Mouse (Mus musculus): ENCODE results near the gene Fbxo44. TPM values are rescaled to one million over a fixed set of nuclear protein-coding genes. Genes with fewer than 3 reads are reported as not detected.

Fbxo44 gene
- polyA plus RNA-seq, 1 experiment: 2.1 TPM

DNA sequence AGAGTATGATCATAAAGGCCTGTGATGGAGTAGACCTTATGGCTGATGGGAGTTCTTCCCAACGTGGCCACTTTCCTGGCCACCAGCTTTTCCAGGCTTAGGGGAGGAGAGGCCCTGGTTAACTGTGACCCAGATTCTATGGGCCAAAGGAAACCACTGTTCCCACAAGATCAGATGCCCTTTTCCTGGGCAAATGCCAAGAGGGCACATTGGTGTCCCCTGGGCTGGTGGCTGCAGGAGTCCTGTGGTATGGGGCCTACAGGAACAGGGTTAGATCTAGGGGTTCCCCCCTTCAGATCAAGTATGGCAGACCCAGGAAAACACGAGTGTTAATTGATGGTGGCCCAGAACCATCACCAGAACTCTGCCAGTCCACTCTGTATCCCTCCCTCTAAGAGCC is 12.6 kb downstream of the Fbxo44 start:
- Histone ChIP-seq H3K79me3 (ENCODE audit: low read depth) (no peaks in the 10 kb centered on the region), H3K79me2 (ENCODE audit: control insufficient read depth, insufficient read depth) (no peaks in the 10 kb centered on the region), H3K4me3 (ENCODE audit: insufficient read depth, poor library complexity, severe bottlenecking) (no peak overlapping the region), H3K36me3 (ENCODE audit: control insufficient read depth, insufficient read depth) (peaks cover 12% of the 10 kb centered on the region), H3ac (ENCODE audit: control insufficient read depth, insufficient read length, low read depth) (no peak overlapping the region), H3K27me3 (ENCODE audit: control insufficient read depth, insufficient read depth, insufficient read length) (no peaks in the 10 kb centered on the region)
- no peak for TF ChIP-seq FOSL1 (IDR thresholded peaks at IDR 0.05; ENCODE audit: insufficient read depth, low read length, poor library complexity, severe bottlenecking)
- TF ChIP-seq USF1 (IDR thresholded peaks at IDR 0.05; ENCODE audit: low read depth): no peak
- no peak for TF ChIP-seq MYOG (IDR thresholded peaks at IDR 0.05; ENCODE audit: control insufficient read depth, extremely low read depth, insufficient read length)
- no peak for TF ChIP-seq CEBPB (IDR thresholded peaks at IDR 0.05; ENCODE audit: low read depth)
- no peak for TF ChIP-seq CTCF (IDR thresholded peaks at IDR 0.05; ENCODE audit: control insufficient read depth, insufficient read depth, insufficient read length)
- no peak for TF ChIP-seq MAX (IDR thresholded peaks at IDR 0.05)
- no peak for TF ChIP-seq MYOD1 (IDR thresholded peaks at IDR 0.05; ENCODE audit: control insufficient read depth, insufficient read length, low read depth)

DNA sequence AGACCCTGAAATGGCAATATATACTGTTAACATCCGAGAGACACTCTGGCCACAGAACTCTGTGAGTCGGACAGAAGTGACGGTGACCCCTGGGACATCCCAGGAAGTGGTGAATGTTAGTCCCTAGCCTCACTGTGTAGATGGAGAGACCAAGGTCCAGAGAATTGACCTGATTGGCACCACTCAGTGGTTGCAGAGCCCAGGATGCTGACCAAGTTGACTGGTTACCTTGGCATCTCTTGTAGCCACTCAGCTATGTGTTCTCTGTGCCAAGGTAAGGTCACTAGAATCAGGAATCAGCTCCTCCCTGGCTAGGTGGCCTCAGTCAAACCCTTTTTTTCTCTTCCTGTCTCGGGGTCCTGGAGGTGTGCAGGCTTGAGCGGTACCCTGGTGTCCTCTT is 16.6 kb downstream of the Fbxo44 start:
- TF ChIP-seq CTCF (IDR thresholded peaks at IDR 0.05; ENCODE audit: control insufficient read depth, insufficient read depth, insufficient read length) (no peak), MYOG (IDR thresholded peaks at IDR 0.05; ENCODE audit: control insufficient read depth, extremely low read depth, insufficient read length) (no peak), CEBPB (IDR thresholded peaks at IDR 0.05; ENCODE audit: low read depth) (no peak), MAX (IDR thresholded peaks at IDR 0.05) (no peak), MYOD1 (IDR thresholded peaks at IDR 0.05; ENCODE audit: control insufficient read depth, insufficient read length, low read depth) (no peak), FOSL1 (IDR thresholded peaks at IDR 0.05; ENCODE audit: insufficient read depth, low read length, poor library complexity, severe bottlenecking) (no peak), USF1 (IDR thresholded peaks at IDR 0.05; ENCODE audit: low read depth) (no peak)
- Histone ChIP-seq H3K79me2 (ENCODE audit: control insufficient read depth, insufficient read depth) (no peaks in the 10 kb centered on the region), H3K27me3 (ENCODE audit: control insufficient read depth, insufficient read depth, insufficient read length) (no peaks in the 10 kb centered on the region), H3K36me3 (ENCODE audit: control insufficient read depth, insufficient read depth) (peaks cover 12% of the 10 kb centered on the region), H3K79me3 (ENCODE audit: low read depth) (no peaks in the 10 kb centered on the region), H3K4me3 (ENCODE audit: insufficient read depth, poor library complexity, severe bottlenecking) (no peak overlapping the region), H3ac (ENCODE audit: control insufficient read depth, insufficient read length, low read depth) (no peak overlapping the region)

GRCm38 (mm10) chr4:148140098-148141011 is 19.9 kb downstream of the Fbxo44 start:
- Histone ChIP-seq H3K27me3 (ENCODE audit: control insufficient read depth, insufficient read depth, insufficient read length) (peaks cover 17% of the 10 kb centered on the region), H3K36me3 (ENCODE audit: control insufficient read depth, insufficient read depth) (peaks cover 1% of the 10 kb centered on the region), H3K79me2 (ENCODE audit: control insufficient read depth, insufficient read depth) (no peaks in the 10 kb centered on the region), H3K4me3 (ENCODE audit: insufficient read depth, poor library complexity, severe bottlenecking) (peak overlapping the region; percentile 59), H3ac (ENCODE audit: control insufficient read depth, insufficient read length, low read depth) (peak overlapping the region; percentile 66), H3K79me3 (ENCODE audit: low read depth) (no peaks in the 10 kb centered on the region)
- no peak for TF ChIP-seq MYOG (IDR thresholded peaks at IDR 0.05; ENCODE audit: control insufficient read depth, extremely low read depth, insufficient read length)
- TF ChIP-seq USF1 (IDR thresholded peaks at IDR 0.05; ENCODE audit: low read depth): no peak
- peak; percentile 67 for TF ChIP-seq CTCF (IDR thresholded peaks at IDR 0.05; ENCODE audit: control insufficient read depth, insufficient read depth, insufficient read length)
- TF ChIP-seq MYOD1 (IDR thresholded peaks at IDR 0.05; ENCODE audit: control insufficient read depth, insufficient read length, low read depth): no peak
- no peak for TF ChIP-seq MAX (IDR thresholded peaks at IDR 0.05)

GRCm38 (mm10) chr4:148139767-148140097 is 20.6 kb downstream of the Fbxo44 start:
- Histone ChIP-seq H3K4me3 (ENCODE audit: insufficient read depth, poor library complexity, severe bottlenecking) (peak overlapping the region; percentile 59), H3ac (ENCODE audit: control insufficient read depth, insufficient read length, low read depth) (no peak overlapping the region), H3K27me3 (ENCODE audit: control insufficient read depth, insufficient read depth, insufficient read length) (peaks cover 18% of the 10 kb centered on the region), H3K79me3 (ENCODE audit: low read depth) (no peaks in the 10 kb centered on the region), H3K79me2 (ENCODE audit: control insufficient read depth, insufficient read depth) (no peaks in the 10 kb centered on the region), H3K36me3 (ENCODE audit: control insufficient read depth, insufficient read depth) (no peaks in the 10 kb centered on the region)
- TF ChIP-seq MYOD1 (IDR thresholded peaks at IDR 0.05; ENCODE audit: control insufficient read depth, insufficient read length, low read depth): no peak
- TF ChIP-seq MAX (IDR thresholded peaks at IDR 0.05): no peak
- TF ChIP-seq FOSL1 (IDR thresholded peaks at IDR 0.05; ENCODE audit: insufficient read depth, low read length, poor library complexity, severe bottlenecking): no peak
- TF ChIP-seq USF1 (IDR thresholded peaks at IDR 0.05; ENCODE audit: low read depth): no peak
- no peak for TF ChIP-seq CEBPB (IDR thresholded peaks at IDR 0.05; ENCODE audit: low read depth)
- no peak for TF ChIP-seq MYOG (IDR thresholded peaks at IDR 0.05; ENCODE audit: control insufficient read depth, extremely low read depth, insufficient read length)
- TF ChIP-seq CTCF (IDR thresholded peaks at IDR 0.05; ENCODE audit: control insufficient read depth, insufficient read depth, insufficient read length): no peak

GRCm38 (mm10) chr4:148137503-148137902 is 22.8 kb downstream of the Fbxo44 start:
- no peak overlapping the region for H3ac ChIP-seq (ENCODE audit: control insufficient read depth, insufficient read length, low read depth)
- no peaks in the 10 kb centered on the region for H3K79me2 ChIP-seq (ENCODE audit: control insufficient read depth, insufficient read depth)
- peaks cover 22% of the 10 kb centered on the region for H3K27me3 ChIP-seq (ENCODE audit: control insufficient read depth, insufficient read depth, insufficient read length)
- no peaks in the 10 kb centered on the region for H3K79me3 ChIP-seq (ENCODE audit: low read depth)
- TF ChIP-seq CTCF (IDR thresholded peaks at IDR 0.05; ENCODE audit: control insufficient read depth, insufficient read depth, insufficient read length) (no peak), MYOD1 (IDR thresholded peaks at IDR 0.05; ENCODE audit: control insufficient read depth, insufficient read length, low read depth) (no peak), USF1 (IDR thresholded peaks at IDR 0.05; ENCODE audit: low read depth) (no peak), CEBPB (IDR thresholded peaks at IDR 0.05; ENCODE audit: low read depth) (no peak), MAX (IDR thresholded peaks at IDR 0.05) (no peak), MYOG (IDR thresholded peaks at IDR 0.05; ENCODE audit: control insufficient read depth, extremely low read depth, insufficient read length) (no peak)
- no peak overlapping the region for H3K4me3 ChIP-seq (ENCODE audit: insufficient read depth, poor library complexity, severe bottlenecking)
- H3K36me3 ChIP-seq (ENCODE audit: control insufficient read depth, insufficient read depth): no peaks in the 10 kb centered on the region
